Mouse (Mus musculus) 416B (cell line): ENCODE measurements around the gene Jchain.
"Not testable (repeated sequence)": the region's sequence is repeated elsewhere in the genome, so short reads cannot be mapped to it uniquely, and the experiment has no call there.

Source experiments
- DNase-seq: peaks from one replicate; pipeline ENCODE4 v3.0.0; 2011; ENCODE audit warnings: low read depth

Jchain gene

DNA sequence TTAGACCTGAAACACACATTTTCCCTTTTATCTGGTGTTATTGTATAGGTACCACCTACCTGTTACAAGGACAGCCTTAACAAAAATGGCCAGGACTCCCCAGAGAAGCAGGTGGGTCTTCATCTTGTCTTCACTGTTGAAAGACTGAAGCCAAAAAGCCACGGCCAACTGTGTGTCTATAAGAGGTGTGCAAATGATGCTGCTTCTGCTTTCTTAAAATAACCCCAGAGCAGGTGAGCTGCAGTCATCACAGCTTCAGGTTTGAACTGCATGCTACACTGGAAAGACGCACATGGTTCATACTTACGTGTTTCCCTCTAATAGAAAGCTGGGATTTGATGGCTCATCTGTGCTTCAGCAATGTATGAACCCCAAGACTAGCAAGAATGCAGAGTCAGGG is at the start of gene Jchain:
TSS of gene Jchain (minus strand) at position 235 of the 400 bp plus-strand sequence.
- no peak for DNase-seq

DNA sequence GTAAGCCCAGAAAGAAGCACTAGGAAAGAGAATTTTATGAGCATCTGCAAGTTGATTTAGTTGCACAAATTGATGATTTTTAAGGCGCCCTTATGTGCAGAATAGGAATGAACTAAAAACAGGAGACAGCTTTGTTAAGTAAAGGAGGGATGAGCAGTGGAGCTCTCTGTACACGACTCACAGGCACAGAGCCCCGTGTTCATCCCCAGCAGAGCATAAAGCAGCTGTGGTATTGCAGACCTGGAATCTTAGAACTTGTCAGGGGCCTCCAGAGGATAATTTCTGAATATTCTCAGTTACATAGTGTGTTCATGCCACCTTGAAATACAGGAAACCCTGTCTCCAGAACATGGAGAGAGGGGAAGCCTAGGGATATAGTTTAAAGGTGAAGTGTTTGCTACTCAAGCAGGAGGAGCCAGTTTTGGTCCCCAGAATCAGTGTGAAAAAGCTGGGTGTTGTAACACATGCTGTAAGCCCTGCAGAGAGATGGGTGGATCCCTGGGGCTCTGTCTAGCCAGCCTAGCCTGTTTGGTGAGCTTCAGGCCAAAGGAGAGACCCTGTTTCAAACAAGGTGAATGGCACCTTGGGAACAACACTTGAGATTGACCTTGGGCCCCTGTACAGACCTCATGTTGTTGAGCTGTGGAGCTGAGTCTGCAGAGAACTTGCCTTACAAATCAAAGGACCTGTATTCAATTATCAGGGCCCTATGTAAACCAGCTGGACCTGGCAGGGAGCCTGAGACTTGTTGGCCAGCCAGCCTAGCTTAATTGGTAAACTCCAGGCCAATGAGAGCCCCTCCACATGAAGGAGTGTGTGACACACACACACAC is 48.0 kb upstream of the Jchain start:
- no peak for DNase-seq

DNA sequence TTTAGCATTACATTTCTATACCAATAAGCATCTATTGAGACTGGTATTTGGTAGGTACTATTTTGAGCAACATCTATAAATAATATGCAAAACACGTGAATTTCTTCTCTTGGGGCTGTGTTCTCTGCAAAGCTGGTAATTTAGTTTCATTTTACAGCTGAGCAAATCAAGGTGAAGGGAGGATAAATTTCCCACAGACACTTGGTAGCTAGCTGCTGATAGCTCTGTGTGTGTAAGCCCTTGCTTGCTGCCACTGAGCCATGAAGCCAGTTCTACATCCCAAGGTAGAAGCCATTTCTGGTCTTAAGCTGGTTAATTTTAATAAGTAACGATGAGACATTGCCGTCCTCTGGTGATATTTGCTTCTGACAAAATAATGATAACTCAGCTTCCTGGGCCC is 47.1 kb upstream of the Jchain start:
- DNase-seq, result no peak

DNA sequence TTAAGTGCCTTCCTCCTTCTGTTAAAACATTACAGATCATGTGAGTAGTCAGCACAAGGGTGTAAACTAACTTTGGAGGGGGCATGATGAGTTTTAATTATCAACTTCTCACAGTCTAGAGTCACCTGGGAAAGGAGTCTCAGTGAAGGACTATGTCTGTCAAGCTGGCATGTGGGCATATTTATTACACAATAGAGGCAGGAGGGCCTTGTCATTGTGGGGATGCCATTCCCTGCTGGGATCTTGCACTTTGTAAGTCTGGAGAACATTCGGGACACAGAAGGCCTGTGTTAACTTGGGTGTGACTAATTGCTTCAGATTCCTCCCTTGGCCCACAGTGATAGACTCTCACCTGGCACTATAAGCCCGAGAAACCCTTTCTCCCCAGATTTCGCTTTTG is 41.9 kb upstream of the Jchain start:
- no peak for DNase-seq

DNA sequence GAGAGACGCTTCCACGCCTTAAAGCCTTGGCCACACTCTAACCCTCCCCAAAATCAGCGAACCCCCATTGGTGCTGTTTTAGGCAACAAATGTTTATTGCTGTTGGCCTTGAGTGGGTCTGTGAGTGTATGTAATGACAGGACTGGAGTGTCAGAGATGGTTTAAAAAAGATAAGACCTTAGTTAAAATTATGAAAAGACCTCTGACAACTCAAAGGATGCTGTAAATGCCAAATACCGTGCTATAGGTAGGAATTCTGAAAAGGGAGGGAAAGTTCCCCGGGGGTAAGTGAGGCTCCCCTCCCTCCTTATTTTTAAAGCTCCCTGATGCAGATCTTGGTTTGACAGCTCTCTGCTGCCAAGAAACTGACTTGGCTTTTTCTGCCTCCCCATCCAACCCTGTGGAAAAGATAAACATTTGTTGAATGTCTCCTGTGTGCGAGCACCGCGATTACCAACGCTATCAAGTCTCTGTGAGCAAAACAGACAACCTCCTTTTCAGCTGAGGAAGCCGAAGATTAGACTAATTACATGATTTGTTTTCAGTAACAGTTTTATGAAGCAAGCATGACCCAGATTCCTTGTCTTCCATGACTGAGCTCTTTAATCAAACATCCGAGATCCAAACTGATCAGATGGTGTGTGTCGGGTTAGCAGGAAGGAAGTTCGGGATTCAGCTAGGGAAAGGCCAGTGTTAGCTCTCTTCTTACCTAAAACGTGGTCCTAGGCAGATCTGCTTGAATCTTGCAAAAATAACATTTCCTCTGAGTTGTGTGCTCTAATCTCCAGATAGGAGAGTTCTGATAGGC is 38.5 kb upstream of the Jchain start:
- no peak for DNase-seq

DNA sequence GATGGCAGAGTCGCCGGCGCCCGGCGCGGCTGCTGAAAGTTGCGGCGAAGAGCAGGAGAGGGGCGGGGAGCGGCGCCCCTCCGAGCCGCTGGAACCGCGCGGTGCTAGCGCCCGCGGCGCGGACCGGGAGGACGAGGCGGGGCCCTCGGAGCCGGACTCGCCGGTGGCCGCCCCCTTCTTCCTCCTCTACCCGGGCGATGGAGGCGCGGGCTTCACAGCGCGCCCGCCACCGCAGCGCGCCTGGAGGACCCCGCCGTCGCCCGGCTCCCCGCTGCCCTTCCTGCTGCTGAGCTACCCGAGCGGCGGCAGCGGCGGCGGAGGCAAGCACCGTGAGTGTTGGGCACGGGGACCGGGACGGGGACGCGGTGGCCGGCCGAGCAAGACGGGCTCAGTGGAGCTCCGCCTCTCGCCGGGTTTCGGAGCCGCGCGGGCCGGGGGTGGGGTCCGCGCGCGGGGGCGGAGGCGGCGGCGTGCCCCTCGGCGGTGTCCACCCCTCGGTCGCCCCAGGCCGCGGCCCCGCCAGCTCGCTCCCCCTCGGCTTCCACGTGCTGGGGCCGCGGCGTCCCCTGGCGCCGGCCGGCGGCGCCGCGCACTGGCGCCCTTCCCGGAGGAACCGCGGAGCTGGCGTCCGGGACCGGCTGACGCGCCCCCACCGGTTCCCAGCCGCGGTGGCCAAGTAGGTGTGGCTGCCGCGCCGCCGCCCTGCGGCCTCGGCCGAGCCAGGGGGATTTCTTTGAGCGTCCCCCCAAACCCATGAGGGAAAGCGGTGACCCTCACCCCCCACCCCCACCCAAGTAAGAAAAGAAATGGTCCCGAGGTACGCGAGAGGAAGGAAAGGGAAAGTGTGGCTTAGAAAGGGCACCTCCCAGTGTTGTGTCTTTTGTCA is 37.7 kb upstream of the Jchain start:
- peak; percentile 66 for DNase-seq

DNA sequence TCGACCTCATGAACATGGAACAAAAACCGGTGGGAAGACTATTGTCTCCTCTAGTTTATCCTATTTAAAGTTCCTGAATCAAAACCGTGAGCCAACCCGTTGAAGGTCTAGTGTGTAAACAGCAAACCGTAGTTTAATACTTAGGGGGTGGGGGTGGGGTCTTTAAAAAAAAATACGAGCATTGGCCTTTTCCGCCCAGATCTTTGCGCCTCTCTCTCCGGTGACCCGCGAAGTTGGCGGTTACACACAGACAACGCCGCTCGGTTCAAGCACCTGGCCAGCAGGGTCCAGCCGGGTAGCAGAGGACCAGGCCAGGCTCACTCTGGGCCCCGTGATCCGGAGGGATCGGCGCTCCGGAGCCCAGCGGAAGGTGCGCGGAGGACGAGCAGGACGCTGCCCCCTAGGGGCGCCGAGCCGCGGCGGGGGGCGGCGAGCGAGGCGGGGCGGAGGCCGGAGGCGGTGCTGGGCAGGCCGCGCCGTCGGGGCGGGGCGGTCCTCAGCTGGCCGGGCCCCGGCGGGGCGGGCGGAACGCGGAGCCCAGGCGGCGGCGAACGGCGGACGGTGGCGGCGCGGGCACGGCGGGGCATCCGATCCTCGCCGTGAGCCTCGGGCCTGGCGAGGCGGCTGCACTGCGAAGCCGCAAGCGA is 36.9 kb upstream of the Jchain start, which contains the start of gene Rufy3:
TSS of gene Rufy3 (plus strand) at position 540 of the 647 bp plus-strand sequence.
- DNase-seq, result peak; percentile 66

DNA sequence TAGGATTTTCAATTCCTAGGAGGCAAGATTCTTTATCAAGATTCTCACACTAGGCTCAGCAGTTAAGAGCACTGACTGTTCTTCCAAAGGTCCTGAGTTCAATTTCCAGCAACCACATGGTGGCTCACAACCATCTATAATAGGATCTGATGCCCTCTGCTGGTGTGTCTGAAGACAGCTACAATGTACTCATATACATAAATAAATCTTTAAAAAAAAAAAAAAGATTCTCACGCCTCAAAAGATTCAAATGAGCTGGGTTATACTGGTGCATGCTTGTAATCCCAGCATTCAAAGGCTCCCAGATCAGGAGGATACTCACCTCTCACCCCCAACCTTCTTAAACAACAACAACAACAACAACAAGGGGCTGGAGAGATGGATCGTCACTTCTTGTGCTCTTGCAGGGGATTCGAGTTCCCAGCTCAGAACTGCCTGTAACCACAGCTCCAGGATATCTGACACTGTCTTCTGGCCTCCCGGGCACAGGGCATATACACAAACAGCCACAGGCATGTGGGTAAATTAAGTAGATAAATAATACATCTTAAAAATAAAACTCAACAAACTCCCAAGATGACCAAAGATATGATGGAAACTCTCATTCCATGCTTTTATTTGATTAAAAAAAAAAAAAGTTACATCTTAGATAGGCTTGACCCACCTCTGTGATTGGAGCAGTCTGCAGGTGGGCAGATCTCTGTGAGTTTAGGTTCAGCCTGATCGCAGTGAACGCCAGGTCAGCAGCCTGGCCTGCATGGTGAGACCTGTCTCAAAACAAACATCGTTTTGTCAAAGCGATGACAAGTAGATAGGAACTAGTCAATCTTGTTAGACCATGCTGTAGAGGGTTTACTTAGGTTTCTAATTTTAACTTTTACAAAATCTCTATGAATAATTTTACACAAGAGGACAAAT is 35.4 kb upstream of the Jchain start:
- DNase-seq, result no peak

DNA sequence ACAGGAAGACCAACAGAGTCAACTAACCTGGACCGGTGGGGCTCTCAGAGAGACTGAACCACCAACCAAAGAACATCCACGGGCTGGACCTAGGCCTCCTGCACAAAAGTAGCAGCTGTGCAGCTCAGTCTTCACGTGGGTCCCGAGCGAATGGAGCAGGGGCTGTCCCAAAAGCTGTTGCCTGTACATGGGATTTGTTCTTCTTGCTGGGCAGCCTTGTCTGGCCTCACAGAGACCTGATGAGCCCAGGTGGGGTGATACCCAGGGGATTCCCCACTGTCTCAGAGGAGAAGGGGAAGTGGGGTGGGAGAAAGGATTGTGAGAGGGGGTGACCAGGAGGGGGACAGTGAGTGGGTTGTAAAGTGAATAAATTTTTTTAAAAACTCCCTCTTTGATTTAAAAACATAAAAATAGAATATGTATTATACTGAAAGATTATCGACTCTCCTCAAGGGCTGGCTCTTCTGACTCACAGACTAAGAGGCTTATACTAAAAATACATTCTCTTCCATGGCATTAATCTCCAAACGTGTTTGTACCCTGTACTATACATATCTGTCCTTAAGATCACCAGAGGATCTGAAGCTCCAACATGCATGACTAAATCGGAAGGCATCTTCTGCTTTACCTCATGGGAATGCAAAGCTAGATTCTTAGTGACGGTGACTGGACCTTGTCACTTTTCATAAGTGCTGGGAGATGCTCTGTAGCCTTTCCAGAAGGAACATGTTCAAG is 33.6 kb upstream of the Jchain start:
- DNase-seq, result no peak

DNA sequence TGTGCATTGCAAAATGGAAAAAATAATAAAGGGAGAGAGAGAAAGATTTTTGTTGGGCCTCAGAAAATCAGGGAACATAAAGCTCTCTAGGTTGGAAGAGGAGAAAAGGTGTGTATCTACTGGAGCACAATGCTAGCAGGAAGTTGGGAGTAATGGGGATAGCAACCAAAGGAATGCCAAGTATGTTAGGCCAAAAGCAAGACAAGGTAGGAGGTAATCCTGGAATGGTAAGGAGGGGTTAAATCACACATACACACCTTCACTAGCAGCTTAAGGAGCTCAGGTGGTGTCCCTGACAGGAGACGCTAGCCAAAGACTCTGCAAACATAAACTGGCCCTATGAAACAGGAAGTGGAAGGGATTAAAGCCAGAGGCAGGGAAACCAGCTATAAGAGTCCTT is 31.3 kb upstream of the Jchain start:
- no peak for DNase-seq

DNA sequence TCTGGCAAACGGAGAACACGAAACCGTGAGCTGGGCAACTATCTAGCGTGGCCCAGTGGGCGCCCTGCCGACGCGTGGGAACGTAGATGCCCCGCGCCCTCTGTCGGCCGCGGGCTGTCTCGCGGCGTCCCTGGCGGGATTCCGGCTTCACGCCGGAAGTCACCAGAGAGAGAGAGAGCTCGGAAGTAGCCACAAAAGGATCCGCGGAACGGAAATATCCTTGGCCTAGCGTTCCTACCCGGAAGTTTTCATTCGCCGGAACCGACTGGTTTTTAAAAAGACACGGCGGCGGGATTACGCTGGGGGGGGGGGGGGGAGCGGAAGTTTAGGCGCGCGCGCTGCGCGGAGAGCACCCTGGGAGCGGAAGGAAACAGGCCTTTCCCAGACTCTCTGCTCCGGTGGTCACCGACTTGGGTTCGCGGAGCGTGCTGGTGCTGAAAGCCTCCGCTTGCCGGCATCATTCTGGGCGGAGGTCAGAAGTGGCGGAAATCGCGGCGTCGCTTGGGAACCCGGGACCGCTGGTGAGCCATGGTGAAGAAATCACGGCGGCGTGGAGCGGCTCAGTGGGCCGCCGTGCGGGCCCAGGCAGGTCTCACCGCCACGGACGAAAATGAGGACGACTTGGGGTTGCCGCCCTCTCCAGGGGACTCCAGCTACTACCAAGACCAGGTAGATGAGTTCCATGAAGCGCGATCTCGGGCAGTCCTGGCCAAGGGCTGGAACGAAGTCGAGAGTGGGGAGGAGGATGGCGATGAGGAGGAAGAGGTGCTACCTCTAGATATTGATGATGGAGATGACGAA is 26.6 kb upstream of the Jchain start, which contains the start of gene Utp3:
TSS of gene Utp3 (plus strand) at position 377 of the 801 bp plus-strand sequence.
- peak; percentile 99 for DNase-seq

DNA sequence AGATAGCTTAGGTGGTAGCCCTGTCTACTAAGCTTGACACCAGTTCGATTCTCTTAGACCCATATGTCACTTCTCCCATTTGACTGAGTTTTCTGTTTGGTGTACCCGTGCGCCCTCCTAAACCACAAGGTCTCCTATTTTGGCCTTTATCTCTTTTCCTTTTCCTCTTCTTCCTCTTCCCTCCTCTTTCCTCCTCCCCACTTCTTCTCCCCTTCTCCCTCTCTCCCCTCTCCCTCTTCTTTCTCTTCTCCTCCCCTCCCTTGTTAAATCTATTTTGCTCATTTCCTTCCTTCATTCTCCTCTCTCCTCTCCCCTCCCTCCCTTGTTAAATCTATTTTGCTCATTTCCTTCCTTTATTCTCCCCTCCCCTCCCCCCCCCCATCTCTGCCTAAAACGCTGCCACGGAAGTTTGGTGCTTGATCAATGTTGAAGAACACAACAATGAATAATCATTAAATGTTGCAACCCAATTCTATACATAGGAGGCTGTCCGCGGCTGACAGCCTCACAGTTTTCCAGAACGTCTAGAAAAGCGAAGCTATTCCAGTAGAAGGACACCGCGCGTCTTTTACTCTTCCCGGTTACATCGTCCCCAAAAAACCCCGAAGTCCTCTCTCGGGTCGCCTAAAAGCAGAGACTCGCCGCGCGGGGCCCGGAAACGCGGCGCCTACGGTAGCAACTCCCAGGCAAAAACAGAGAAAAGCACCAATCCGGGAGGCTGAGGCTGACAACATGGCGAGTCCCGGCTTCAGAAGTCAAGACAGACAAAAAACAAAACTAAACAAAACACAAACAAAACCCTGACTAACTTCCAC is 25.8 kb upstream of the Jchain start:
- peak; percentile 71 for DNase-seq

DNA sequence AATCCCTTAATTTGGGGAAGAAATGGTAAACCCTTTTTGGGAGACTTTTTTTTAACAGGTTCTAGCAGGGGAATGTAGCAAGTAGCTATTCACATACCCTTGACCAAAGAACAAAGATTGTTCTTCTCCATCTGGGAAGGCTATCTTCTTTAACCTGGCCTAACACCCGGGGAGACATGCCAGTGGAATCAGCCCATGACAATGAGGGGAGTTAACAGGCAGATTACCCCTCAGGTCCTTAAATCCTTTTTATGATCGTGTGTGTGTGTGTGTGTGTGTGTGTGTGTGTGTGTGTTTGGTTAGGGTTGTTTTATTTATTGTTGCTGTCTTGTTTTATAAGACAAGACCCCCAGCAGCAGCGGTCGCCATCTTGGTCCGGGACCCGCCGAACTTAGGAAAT is 17.8 kb upstream of the Jchain start:
- DNase-seq, result no peak

DNA sequence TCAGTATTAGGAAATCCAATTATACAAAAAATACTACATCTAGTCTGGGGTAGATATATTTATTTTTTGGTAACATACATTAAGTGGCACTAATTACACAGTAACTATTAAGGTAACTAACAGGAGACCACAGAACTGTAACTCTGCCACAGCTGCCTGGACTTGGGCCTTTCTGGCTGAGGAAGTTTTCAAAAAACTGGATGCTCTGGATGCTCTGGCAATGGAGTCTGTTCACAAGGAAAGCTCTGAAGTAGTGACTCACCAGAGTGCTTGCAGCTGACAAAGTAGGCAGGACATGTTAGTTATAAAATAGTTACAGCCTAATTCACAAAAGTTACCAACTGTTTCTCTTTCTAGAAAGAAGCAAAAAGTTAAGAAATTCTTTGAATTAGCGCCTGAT is 16.7 kb upstream of the Jchain start:
- not testable (repeated sequence) for DNase-seq

DNA sequence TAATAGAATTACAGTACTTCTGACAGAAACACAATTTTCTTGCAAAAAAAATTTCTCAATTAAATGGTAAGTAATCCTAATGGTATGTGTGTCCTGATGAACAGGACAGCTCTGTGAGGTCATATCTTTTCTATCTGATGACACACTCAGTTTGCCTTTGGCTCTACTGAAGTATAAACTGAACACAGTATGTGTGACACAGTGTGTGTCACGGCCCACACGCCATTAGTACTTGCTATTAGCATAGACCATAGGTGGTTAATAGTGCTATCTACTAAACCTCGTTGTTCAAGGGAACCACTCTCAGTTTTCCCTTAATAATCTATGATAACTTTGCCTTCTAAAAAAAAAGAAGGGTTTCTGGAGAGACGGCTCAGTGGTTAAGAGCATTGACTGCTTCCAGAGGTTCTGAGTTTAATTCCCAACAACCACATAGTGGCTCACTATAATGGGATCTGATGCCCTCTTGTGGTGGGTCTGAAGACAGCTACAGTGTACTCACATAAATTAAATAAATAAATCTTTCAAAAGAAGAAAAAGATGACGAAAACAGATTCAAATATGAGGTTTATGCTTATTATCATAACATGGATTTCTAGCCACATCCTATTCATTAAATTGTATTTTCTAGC is 15.1 kb upstream of the Jchain start:
- DNase-seq, result peak; percentile 73

DNA sequence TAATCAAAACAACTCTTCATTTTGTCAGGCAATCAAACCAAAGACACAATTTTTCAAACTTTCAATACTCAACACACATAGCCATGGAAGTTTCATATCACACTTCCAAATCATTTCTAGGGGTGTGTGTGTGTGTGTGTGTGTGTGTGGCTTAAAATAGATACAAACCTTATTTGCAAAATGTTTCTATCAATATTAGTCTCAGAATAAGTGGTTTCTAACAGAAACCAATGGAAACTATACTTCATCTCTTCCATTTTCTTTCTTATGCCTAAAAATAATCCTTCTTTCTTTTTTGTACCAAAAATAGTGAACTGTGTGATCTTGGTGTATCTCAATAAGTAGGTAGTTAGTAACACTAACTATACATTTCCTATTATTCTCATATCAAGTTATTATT is 13.2 kb upstream of the Jchain start:
- no peak for DNase-seq

DNA sequence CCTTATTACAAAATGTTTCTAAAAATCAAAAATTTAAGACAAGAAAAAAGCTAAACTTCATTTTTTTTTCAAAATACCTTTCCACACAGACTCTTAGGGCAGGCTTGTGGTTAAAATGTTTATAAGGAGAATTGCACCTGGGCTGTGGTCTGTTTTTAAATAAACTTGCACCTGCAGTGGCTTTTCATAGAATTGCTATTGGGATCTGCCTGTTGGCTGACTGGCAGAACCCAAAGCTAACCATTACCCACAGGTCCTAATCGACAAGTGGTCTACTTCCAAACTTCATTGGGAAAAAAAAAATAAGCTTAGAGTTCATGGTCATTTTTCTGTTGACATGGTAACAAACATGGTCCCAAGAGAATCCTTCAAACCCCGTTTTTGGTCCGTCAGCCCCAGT is 7.0 kb upstream of the Jchain start:
- DNase-seq, result no peak

DNA sequence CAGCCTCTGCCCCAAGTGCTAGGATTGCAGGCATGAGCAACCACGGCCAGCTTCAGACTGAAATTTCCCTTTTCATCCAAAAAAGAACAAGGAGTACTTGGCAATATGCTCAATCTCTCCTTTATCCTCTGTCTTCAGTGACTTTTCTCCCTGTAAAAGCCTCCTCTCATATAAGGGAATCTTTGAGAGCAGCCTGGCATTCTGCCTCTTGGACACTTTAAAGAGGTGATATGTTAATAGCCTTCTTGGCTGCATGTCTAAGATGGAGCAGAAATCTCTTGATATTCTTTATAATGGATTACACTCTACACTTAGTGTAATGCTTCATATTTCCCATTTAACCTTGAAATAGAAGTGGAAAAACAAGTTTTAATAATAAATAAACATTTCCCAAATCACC is 3.2 kb upstream of the Jchain start:
- no peak for DNase-seq
